Mouse (Mus musculus): ENCODE results near the gene Gtf2h4. TPM values are rescaled to one million over a fixed set of nuclear protein-coding genes. Genes with fewer than 3 reads are reported as not detected.
A peak's percentile ranks its signal among the peaks of the same experiment; 100 is the strongest.

The Gtf2h4 gene
- polyA plus RNA-seq (2015; fragmentation: Nextera tagmentation; extraction: Ambion mirVana): 48.8 and 49.9 TPM in 2 replicates

DNA sequence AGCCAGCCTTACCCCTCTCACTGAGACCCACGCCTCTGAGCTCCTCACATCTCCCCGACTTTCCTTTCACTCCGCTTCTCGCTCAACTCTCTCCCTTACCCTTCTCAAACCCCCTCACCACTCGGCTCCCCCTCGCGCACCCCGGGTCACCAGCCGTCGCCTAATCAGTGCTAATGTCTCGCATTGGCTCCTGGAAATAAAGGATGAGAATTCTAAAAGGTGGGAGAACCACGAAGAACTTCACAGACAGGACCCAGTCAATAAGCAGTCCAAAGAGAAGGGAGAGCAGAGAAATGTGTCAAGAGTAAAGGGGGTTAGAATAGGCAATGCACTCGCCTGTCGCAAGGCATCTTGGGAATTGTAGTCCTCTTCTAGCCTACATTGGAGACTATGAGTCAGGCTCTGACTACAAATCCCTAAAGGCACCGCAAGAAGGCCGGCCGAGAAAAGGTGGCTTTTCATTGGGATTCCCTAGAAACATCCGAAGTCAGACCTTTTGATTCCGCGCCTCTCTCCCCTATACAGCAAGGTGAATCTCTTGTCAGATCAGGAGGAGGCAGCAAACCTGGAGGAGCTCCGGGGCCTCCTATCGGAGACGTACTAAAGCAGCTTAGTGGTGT, at the start of gene Gtf2h4:
Gtf2h4 (minus strand) TSS at position 324 of the 620 bp plus-strand sequence.
- Histone ChIP-seq H3K4me2 (peak within 1 kb of the TSS; percentile 70), H3K27ac (no peak within 1 kb of the TSS), H3K36me3 (peaks cover 7% of the 10 kb centered on the region; the same call in 1 of the 2 replicates), H3K9ac (peak within 1 kb of the TSS; percentile 89), H3K9me3 (no peaks in the 10 kb centered on the region), H3K4me3 (peak within 1 kb of the TSS; percentile 76), H3K27me3 (no peaks in the 10 kb centered on the region), H3K4me1 (peaks cover 6% of the 10 kb centered on the region)
- 2% methylated on average over 23 of the region's 23 CpGs for WGBS
- ATAC-seq (ENCODE audit: borderline replicate concordance, extremely low read depth, low FRiP score, low TSS enrichment): peak; percentile 96

DNA sequence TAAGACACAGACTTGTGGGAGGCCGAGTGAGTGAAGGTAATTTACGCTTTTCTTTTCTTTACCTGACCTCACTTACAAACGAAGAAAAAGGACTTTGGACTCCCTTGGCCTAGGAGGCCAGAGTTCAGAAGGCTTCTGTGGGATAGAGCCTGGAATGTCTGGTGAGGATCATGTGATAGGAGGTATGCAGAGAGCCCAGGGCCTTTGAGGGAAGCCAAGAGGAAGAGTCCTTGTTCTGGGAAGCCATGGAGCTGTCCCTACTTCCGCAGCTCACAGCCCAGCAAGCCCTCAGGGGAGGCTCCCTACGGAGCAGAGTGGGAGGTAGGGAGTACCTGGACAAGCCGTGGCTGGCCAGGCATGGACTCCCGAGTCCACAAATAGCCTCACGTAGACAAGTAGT, 48.1 kb upstream of the Gtf2h4 start:
- Histone ChIP-seq H3K4me3 (no peak overlapping the region), H3K9me3 (no peaks in the 10 kb centered on the region), H3K27ac (no peak overlapping the region), H3K4me1 (peaks cover 40% of the 10 kb centered on the region), H3K9ac (no peak overlapping the region), H3K4me2 (no peak overlapping the region), H3K36me3 (no peaks in the 10 kb centered on the region), H3K27me3 (no peaks in the 10 kb centered on the region; the same call in 1 of the 2 replicates)
- WGBS: 60% methylated on average over 8 of the region's 8 CpGs
- ATAC-seq (ENCODE audit: borderline replicate concordance, extremely low read depth, low FRiP score, low TSS enrichment): no peak

DNA sequence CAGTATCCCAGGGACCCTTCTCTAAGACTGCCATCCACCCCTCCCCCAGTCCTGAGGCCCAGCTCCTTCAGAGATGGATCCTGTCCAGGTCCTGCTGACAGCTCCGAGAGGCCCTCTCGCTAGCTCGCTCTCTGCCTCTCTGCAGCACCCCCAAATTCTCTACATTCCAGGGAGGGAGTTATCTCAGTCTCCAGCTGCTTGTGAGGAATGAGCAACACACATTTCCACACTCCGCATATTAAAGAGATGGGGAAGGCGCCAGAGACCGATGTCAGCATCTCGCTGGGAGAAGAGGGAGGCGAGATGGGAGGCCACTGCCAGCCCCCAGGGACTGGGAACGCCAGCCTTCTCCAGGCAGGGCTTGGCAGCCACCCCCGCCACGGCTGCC, 46.8 kb upstream of the Gtf2h4 start:
- H3K4me3 ChIP-seq: no peak overlapping the region; the same call in 1 of the 2 replicates
- peaks cover 33% of the 10 kb centered on the region for H3K4me1 ChIP-seq
- H3K27ac ChIP-seq: peak overlapping the region; percentile 77
- H3K27me3 ChIP-seq: no peaks in the 10 kb centered on the region; the same call in 1 of the 2 replicates
- WGBS: under 1% methylated on average over 11 of the region's 11 CpGs
- H3K4me2 ChIP-seq: peak overlapping the region; percentile 43
- H3K36me3 ChIP-seq: no peaks in the 10 kb centered on the region
- H3K9ac ChIP-seq: no peak overlapping the region
- ATAC-seq (ENCODE audit: borderline replicate concordance, extremely low read depth, low FRiP score, low TSS enrichment): peak; percentile 86
- H3K9me3 ChIP-seq: no peaks in the 10 kb centered on the region

DNA sequence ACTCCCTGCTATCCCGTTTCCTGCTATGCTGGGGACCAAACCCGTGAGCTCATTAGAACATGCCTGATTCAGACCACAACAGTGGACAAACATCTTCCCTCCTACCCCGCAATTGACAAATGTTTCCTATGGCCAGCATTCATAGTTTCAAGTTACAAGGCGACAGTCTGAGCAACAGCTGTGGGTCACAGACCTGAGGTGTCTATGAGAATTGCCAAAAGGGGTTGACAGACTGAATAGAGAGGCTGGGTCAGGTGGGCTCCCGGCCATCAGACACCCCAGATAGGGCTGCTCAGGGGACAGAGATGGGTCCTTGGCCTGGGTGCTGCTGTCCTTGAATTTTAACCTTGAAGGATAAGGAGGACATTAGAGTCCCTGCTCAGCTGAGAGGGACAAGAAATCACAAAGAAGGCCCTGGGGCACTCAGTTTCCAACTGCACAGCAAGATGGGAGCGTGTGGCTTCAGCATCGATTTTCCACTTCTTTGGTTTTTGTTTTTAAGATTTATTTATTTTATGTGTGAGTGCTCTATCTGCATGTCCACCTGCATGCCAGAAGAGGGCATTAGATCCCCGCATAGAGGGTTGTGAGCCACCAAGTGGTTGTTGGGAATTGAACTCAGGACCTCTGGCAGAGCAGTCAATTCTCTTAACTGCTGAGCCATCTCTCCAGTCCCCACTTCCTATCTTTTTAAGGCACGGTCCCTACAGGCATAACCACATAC, 46.2 kb upstream of the Gtf2h4 start:
- 31% methylated on average over 9 of the region's 9 CpGs for WGBS
- Histone ChIP-seq H3K9me3 (no peaks in the 10 kb centered on the region), H3K27ac (peak overlapping the region; percentile 77), H3K4me2 (peak overlapping the region; percentile 43), H3K36me3 (no peaks in the 10 kb centered on the region), H3K9ac (no peak overlapping the region), H3K4me3 (no peak overlapping the region), H3K4me1 (peaks cover 31% of the 10 kb centered on the region), H3K27me3 (no peaks in the 10 kb centered on the region; the same call in 1 of the 2 replicates)
- peak; percentile 64 for ATAC-seq (ENCODE audit: borderline replicate concordance, extremely low read depth, low FRiP score, low TSS enrichment)

DNA sequence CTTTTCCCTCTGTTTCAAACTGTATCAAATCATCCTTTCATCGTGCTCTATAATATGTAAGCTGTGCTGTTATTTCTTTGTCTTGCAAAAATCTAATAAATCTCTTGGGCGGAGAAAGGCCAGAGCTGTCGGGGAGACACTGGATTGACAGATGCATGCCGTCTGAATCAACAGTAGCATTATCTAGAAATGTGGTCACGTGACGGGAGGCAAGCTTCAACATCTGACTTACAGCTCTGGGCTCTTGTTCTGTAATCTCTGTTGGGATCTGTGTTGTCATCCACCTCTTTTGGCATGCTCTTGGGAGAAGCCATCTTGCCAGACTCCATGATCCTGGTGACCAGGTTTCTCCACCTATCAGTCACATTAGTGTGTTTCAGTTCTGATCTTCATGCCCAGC, 43.5 kb upstream of the Gtf2h4 start:
- Histone ChIP-seq H3K9ac (no peak overlapping the region), H3K4me1 (peaks cover 33% of the 10 kb centered on the region), H3K9me3 (no peaks in the 10 kb centered on the region), H3K27me3 (no peaks in the 10 kb centered on the region), H3K4me3 (no peak overlapping the region), H3K4me2 (no peak overlapping the region), H3K27ac (no peak overlapping the region), H3K36me3 (no peaks in the 10 kb centered on the region)
- WGBS: 79% methylated on average over 6 of the region's 6 CpGs
- ATAC-seq (ENCODE audit: borderline replicate concordance, extremely low read depth, low FRiP score, low TSS enrichment): no peak

DNA sequence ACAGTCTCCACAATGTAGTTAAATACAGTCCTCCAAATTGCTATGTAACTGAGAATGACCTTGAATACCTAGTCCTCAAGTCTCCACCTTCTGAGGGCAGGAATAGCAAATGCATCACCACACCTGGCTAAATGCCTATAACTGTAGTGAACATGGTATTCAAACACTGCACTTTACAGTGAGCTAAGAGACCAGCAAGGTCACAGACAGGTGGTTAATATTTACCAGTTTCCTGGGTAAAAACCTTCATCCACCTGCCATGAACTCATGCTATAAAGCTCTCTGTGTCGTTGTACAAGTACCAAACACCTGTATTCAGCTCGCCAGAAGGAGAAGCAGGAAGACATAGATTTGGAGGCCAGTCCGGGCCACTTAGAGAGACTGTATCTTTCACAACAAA, 42.6 kb upstream of the Gtf2h4 start:
- Histone ChIP-seq H3K27ac (no peak overlapping the region), H3K4me2 (no peak overlapping the region), H3K9me3 (no peaks in the 10 kb centered on the region), H3K4me1 (peaks cover 25% of the 10 kb centered on the region), H3K36me3 (no peaks in the 10 kb centered on the region), H3K9ac (no peak overlapping the region), H3K27me3 (no peaks in the 10 kb centered on the region), H3K4me3 (no peak overlapping the region)
- no peak for ATAC-seq (ENCODE audit: borderline replicate concordance, extremely low read depth, low FRiP score, low TSS enrichment)
- WGBS: 68% methylated on average over 3 of the region's 3 CpGs

DNA sequence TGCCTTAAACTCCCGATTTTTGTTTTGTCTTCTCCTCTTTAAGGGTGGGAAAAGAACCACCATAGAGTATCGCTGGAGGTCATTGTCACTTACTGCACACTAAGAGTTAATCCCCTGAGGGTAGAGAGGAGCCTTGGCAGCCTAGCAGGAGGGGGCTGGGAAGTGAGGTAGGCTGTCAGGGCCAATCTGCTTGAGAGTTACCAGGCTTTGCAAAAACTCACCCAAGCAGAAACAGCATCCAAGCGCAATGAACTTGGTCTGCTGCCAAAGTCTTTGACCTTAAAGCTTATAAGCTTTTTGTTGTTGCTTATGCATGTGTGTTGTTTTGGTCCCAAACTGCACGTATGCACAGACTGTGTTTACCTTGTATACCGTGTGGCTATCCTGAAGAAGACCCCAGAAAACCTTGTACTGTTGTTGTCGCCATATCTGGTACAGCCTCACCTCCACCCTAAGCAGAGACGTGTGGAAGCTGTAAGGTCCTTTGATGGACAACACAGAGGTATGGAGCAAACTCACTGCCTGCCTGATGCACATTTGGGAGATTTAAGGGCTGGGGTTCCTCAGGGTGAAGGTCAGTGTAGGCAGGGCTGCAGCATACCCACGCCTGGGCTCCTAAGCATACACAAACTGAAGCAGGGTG, 37.3 kb upstream of the Gtf2h4 start:
- Histone ChIP-seq H3K27ac (no peak overlapping the region), H3K36me3 (no peaks in the 10 kb centered on the region), H3K4me1 (peaks cover 17% of the 10 kb centered on the region), H3K27me3 (no peaks in the 10 kb centered on the region), H3K4me3 (no peak overlapping the region), H3K9me3 (no peaks in the 10 kb centered on the region), H3K9ac (no peak overlapping the region), H3K4me2 (no peak overlapping the region)
- peak; percentile 73 for ATAC-seq (ENCODE audit: borderline replicate concordance, extremely low read depth, low FRiP score, low TSS enrichment)
- 36% methylated on average over 8 of the region's 8 CpGs for WGBS

DNA sequence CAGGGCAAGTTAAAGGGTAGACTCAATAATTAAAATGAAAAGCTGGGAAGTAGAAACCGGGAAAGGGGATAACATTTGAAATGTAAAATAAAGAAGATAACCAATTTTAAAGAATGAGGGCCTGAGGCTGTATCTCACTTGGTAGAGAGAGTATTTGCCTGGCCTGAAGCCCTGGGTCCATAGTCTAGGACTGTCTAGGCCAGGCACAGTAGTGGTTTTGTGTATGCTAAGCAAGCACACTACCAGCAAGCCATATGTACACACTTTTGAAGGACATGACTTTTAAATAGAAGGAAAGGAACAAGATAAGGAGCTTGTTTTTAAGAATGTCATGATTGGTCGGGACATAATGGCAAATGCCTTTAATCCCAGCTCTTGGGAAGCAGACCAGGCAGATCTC, 35.1 kb upstream of the Gtf2h4 start:
- ATAC-seq (ENCODE audit: borderline replicate concordance, extremely low read depth, low FRiP score, low TSS enrichment): no peak
- no peaks in the 10 kb centered on the region for H3K36me3 ChIP-seq
- peaks cover 39% of the 10 kb centered on the region for H3K4me1 ChIP-seq
- H3K9me3 ChIP-seq: no peaks in the 10 kb centered on the region
- H3K27me3 ChIP-seq: no peaks in the 10 kb centered on the region
- 43% methylated on average over 2 of the region's 2 CpGs for WGBS
- no peak overlapping the region for H3K9ac ChIP-seq
- no peak overlapping the region for H3K27ac ChIP-seq
- H3K4me3 ChIP-seq: no peak overlapping the region
- no peak overlapping the region for H3K4me2 ChIP-seq

DNA sequence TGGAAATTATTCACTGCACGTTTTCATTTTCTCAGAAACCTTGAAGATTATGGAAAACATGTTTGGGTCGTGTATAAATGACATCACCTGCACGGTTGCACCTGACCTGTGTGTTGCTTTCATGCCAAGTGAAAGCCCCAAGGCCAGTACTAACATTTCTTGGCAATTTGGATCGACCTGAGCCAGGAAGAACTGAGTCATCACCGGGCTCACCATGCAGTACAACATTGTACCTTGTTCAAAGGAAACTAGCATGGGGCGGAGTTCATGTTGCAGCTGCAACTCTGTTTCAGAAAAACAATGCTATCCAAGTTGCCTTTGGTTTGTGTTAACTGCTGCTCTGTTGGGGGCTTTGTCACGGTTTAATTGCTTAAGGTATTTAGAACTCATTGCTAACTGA, 34.4 kb upstream of the Gtf2h4 start:
- no peaks in the 10 kb centered on the region for H3K9me3 ChIP-seq
- no peak overlapping the region for H3K27ac ChIP-seq
- no peak for ATAC-seq (ENCODE audit: borderline replicate concordance, extremely low read depth, low FRiP score, low TSS enrichment)
- no peak overlapping the region for H3K4me3 ChIP-seq
- no peaks in the 10 kb centered on the region for H3K27me3 ChIP-seq
- H3K36me3 ChIP-seq: no peaks in the 10 kb centered on the region
- no peak overlapping the region for H3K9ac ChIP-seq
- H3K4me1 ChIP-seq: peaks cover 42% of the 10 kb centered on the region
- no peak overlapping the region for H3K4me2 ChIP-seq
- 73% methylated on average over 7 of the region's 7 CpGs for WGBS

DNA sequence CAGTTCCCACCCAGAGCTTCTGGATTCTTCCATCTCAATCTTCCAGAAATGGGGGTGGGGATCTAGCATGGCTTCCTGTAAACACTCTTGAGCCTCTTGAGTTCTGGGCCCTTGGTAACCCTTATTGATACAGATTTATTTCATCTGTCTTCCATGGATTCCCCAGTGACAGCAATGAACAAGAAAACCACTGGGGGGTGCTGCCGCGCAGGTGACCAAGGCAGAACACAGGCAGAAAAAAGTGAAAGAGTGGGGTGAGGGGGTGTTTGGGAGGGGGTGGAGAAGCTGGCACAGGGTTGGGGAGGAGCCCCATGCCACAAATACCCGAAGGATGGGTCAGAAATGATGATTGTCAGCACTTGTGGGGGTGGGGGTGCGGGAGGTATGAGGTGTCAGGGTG, 32.3 kb upstream of the Gtf2h4 start:
- Histone ChIP-seq H3K27me3 (no peaks in the 10 kb centered on the region), H3K9me3 (no peaks in the 10 kb centered on the region), H3K9ac (no peak overlapping the region), H3K4me3 (no peak overlapping the region), H3K36me3 (no peaks in the 10 kb centered on the region), H3K27ac (no peak overlapping the region), H3K4me1 (peaks cover 53% of the 10 kb centered on the region), H3K4me2 (no peak overlapping the region)
- 20% methylated on average over 4 of the region's 4 CpGs for WGBS
- no peak for ATAC-seq (ENCODE audit: borderline replicate concordance, extremely low read depth, low FRiP score, low TSS enrichment)

DNA sequence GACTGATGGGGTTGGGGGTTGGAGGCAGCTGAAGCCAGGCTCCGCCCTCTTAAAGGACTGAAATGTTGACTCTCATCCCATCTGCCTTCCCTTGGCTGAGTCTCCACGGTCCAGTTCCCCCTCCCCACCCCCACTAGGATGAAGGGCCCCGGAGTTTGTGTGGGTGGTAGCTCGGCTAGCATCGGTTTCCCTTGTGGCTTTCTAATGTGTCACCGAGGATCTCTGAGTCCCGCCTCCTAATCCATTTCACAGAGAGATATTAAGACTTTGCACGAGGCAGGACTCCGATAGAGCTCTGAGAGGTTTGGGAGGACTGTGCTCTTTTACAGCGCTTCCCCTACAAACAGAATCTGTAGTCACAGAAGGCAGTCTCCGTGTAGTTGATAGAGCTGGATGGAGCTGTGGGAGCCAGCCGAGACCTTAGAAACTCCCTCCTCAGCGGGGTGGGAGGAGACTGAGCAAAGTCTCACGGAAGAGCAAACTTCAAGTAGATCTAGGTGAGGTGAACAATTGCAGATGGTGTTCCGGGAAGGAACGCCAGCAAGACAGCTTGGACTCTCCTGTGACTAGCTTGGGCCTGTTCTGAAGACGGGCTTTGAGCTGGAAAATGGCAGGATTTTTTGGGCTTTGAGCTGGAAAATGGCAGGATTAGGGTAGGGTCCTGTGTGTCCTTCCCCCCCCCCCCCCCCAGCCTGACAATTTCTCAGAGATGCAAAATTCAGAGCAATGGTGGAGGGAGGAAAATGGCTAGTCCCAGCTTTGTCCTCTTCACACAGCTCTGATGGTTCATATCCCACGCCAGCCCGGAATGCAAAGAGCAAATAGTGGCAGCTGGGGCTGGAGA, 31.3 kb upstream of the Gtf2h4 start, which contains the start of gene Ddr1:
Ddr1 (minus strand) TSS at position 1 of the 844 bp plus-strand sequence.
- 8% methylated on average over 19 of the region's 19 CpGs for WGBS
- peaks cover 46% of the 10 kb centered on the region for H3K4me1 ChIP-seq
- ATAC-seq (ENCODE audit: borderline replicate concordance, extremely low read depth, low FRiP score, low TSS enrichment): peak; percentile 11; the same call in 1 of the 2 replicates

More for the DNA sequence above, 31.3 kb upstream of the Gtf2h4 start, which contains the start of gene Ddr1:
- no peaks in the 10 kb centered on the region for H3K27me3 ChIP-seq
- no peaks in the 10 kb centered on the region for H3K36me3 ChIP-seq
- peak within 1 kb of the TSS; percentile 35 for H3K4me3 ChIP-seq
- no peaks in the 10 kb centered on the region for H3K9me3 ChIP-seq
- H3K4me2 ChIP-seq: peak within 1 kb of the TSS; percentile 59
- H3K9ac ChIP-seq: peak within 1 kb of the TSS; percentile 34
- H3K27ac ChIP-seq: peak within 1 kb of the TSS; percentile 89

All from lung, embryonic 15.5 days (tissue).